Comparison of ENCODE assay signal across 23 mouse cellular contexts in the genomic region with DNA sequence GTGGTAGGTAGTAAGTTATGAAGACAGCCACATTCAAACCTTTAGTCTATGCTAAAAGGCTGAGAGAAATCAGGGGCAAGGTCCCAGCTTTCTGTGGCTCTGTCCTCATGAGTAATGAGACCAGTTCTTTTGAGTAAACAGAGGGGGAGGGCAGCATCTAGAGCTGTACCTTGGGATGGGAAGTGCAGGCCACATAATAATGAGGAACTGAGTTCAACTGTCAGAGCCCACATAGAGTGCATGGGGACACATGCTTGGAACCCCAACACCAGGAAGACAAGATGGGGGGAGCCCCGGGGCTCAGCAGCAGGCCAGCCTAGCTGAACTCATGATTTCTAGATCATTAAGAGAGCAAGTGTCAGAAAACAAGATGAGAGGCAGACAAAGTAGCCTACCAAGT. TPM values are rescaled to one million over a fixed set of nuclear protein-coding genes. Genes with fewer than 3 reads are reported as not detected.
"Had no signal": no experiment of that assay in that cellular context is flagged by ENCODE, and none has a peak within 500 bp of the region (broad histone marks: within the 10 kb centered on the region; RNA-seq: fewer than 3 reads in every experiment).

No protein-coding gene starts in this region.

- H3K27ac ChIP-seq: midbrain, embryonic 10.5 days; midbrain, embryonic 12.5 days; neural tube, embryonic 12.5 days; stomach, embryonic 15.5 days; stomach, postnatal 0 days had no signal

- H3K9me3 ChIP-seq: midbrain, embryonic 10.5 days; midbrain, embryonic 12.5 days; stomach, embryonic 15.5 days had no signal

- DNase-seq: lung, adult 18-20 months; lung, embryonic 14.5 days; lung, postnatal 10 days; lung, postnatal 4 days; midbrain, embryonic 14.5 days; right cerebral cortex, postnatal 14 days; thymus, adult 2 months; thymus, postnatal 25 days; thymus, postnatal 4 days had no signal

- ATAC-seq: midbrain, embryonic 16.5 days had no signal

- H3K36me3 ChIP-seq: midbrain, embryonic 10.5 days; midbrain, embryonic 12.5 days; neural tube, embryonic 12.5 days; stomach, embryonic 15.5 days had no signal

- H3K4me2 ChIP-seq: lung, embryonic 14.5 days; midbrain, embryonic 12.5 days; neural tube, embryonic 12.5 days; stomach, embryonic 15.5 days had no signal

- H3K9ac ChIP-seq: lung, embryonic 14.5 days; midbrain, embryonic 12.5 days; neural tube, embryonic 12.5 days; stomach, embryonic 15.5 days had no signal

- H3K27me3 ChIP-seq: stomach, embryonic 15.5 days had no signal

- H3K4me3 ChIP-seq: midbrain, embryonic 10.5 days; midbrain, embryonic 12.5 days; neural tube, embryonic 12.5 days; stomach, embryonic 15.5 days had no signal

RNA-seq across cellular contexts. Expression of a gene that starts 52.9 kb away (rescaled TPM):
- total RNA-seq: megakaryocyte-erythroid progenitor cell, adult 5-6 weeks; neutrophil, adult 5-6 weeks had no signal
- polyA plus RNA-seq: liver, embryonic 16.5 days; lung, embryonic 14.5 days; lung, embryonic 16.5 days; midbrain, embryonic 10.5 days; midbrain, embryonic 12.5 days; midbrain, embryonic 14.5 days; midbrain, embryonic 16.5 days; neural tube, embryonic 12.5 days; neural tube, embryonic 14.5 days; spleen, adult 2 months; stomach, embryonic 15.5 days; stomach, postnatal 0 days; testis, adult 2 months; urinary bladder, adult 2 months had no signal
